Mouse (Mus musculus) stomach, embryonic 15.5 days (tissue): ENCODE measurements around the gene Adgrl2. TPM values are rescaled to one million over a fixed set of nuclear protein-coding genes. Genes with fewer than 3 reads are reported as not detected.

Experiments used
- ATAC-seq: fragments of 200-750 bp; cut with Nextera tagmentation; 2 replicates; pipeline ENCODE4 v1.8.0; 2017; ENCODE audit warnings: low read depth, moderate number of reproducible peaks, moderate TSS enrichment; ENCODE audit not compliant: insufficient read depth, low FRiP score
- H3K27ac ChIP-seq: fragments of 300-500 bp; sonication (generic); 2 replicates; pipeline ENCODE4 v1.5.1; 2015; ENCODE audit warnings: mild to moderate bottlenecking, inconsistent platforms
- H3K27me3 ChIP-seq: fragments of 300-500 bp; sonication (generic); replicated peaks from 2 replicates; pipeline ENCODE4 v1.6.1; 2015; ENCODE audit warnings: inconsistent platforms
- H3K36me3 ChIP-seq: fragments of 300-500 bp; sonication (generic); 2 replicates; pipeline ENCODE4 v1.6.1; 2015; ENCODE audit warnings: inconsistent platforms
- H3K4me1 ChIP-seq: fragments of 300-500 bp; sonication (generic); 2 replicates; pipeline ENCODE4 v1.6.1; 2015; ENCODE audit warnings: inconsistent platforms
- H3K4me2 ChIP-seq: fragments of 300-500 bp; sonication (generic); 2 replicates; pipeline ENCODE4 v1.6.1; 2015; ENCODE audit warnings: mild to moderate bottlenecking, inconsistent platforms
- H3K4me3 ChIP-seq: fragments of 300-500 bp; sonication (generic); replicated peaks from 2 replicates; pipeline ENCODE4 v1.5.1; 2015; ENCODE audit warnings: inconsistent platforms
- H3K9ac ChIP-seq: fragments of 300-500 bp; sonication (generic); 2 replicates; pipeline ENCODE4 v1.6.1; 2015; ENCODE audit warnings: inconsistent platforms
- H3K9me3 ChIP-seq: fragments of 300-500 bp; sonication (generic); 2 replicates; pipeline ENCODE4 v1.6.1; 2016; ENCODE audit warnings: inconsistent platforms
- WGBS: fragments of 180-500 bp; shearing (Covaris S2); methylation state at CpG from one replicate; pipeline ENCODE4 v1.1.7; 2015; 5-methylcytosine and 5-hydroxymethylcytosine counted together
- polyA plus RNA-seq: library from polyadenylated mRNA; unstranded; fragments of >200 nt; fragmentation: Nextera tagmentation; extraction: Ambion mirVana; gene quantifications from 2 replicates; pipeline ENCODE4 v1.2.1, GENCODE M21; 2015

Gene Adgrl2
- polyA plus RNA-seq, 1 experiment from 2014 or later: 46.2 TPM

GRCm38 (mm10) chr3:148988293-148988995, 1.9 kb downstream of the Adgrl2 start:
- Histone ChIP-seq H3K4me3 (peak overlapping the region; percentile 90), H3K4me1 (0 out of 2 replicates have a peak, but pooled peaks cover 4% of the 10 kb centered on the region), H3K9ac (peak overlapping the region; percentile 90), H3K9me3 (no peaks in the 10 kb centered on the region), H3K4me2 (peak overlapping the region; percentile 76), H3K27me3 (no peaks in the 10 kb centered on the region), H3K36me3 (no peaks in the 10 kb centered on the region), H3K27ac (peak overlapping the region; percentile 100)
- under 1% methylated on average over 73 of the region's 84 CpGs for WGBS
- ATAC-seq: no peak

GRCm38 (mm10) chr3:148987591-148988292, 2.6 kb downstream of the Adgrl2 start:
- peak; percentile 70 for ATAC-seq
- H3K4me2 ChIP-seq: peak overlapping the region; percentile 76
- under 1% methylated on average over 45 of the region's 45 CpGs for WGBS
- H3K4me3 ChIP-seq: peak overlapping the region; percentile 90
- no peaks in the 10 kb centered on the region for H3K36me3 ChIP-seq
- H3K9ac ChIP-seq: peak overlapping the region; percentile 90
- H3K27me3 ChIP-seq: no peaks in the 10 kb centered on the region
- H3K27ac ChIP-seq: peak overlapping the region; percentile 100
- 0 out of 2 replicates have a peak, but pooled peaks cover 4% of the 10 kb centered on the region for H3K4me1 ChIP-seq
- H3K9me3 ChIP-seq: no peaks in the 10 kb centered on the region

GRCm38 (mm10) chr3:148986894-148987590, 3.3 kb downstream of the Adgrl2 start:
- peak overlapping the region; percentile 76 for H3K4me2 ChIP-seq
- H3K4me1 ChIP-seq: 0 out of 2 replicates have a peak, but pooled peaks cover 4% of the 10 kb centered on the region
- H3K36me3 ChIP-seq: no peaks in the 10 kb centered on the region
- no peaks in the 10 kb centered on the region for H3K27me3 ChIP-seq
- H3K9ac ChIP-seq: peak overlapping the region; percentile 90
- no peak for ATAC-seq
- under 1% methylated on average over 27 of the region's 27 CpGs for WGBS
- peak overlapping the region; percentile 90 for H3K4me3 ChIP-seq
- H3K9me3 ChIP-seq: no peaks in the 10 kb centered on the region
- peak overlapping the region; percentile 100 for H3K27ac ChIP-seq

GRCm38 (mm10) chr3:148986296-148986893, 4.0 kb downstream of the Adgrl2 start:
- no peaks in the 10 kb centered on the region for H3K27me3 ChIP-seq
- WGBS: 11% methylated on average over 17 of the region's 17 CpGs
- 0 out of 2 replicates have a peak, but pooled peaks cover 4% of the 10 kb centered on the region for H3K4me1 ChIP-seq
- H3K9ac ChIP-seq: peak overlapping the region; percentile 3; the same call in 1 of the 2 replicates
- H3K9me3 ChIP-seq: no peaks in the 10 kb centered on the region
- H3K36me3 ChIP-seq: no peaks in the 10 kb centered on the region
- H3K4me3 ChIP-seq: peak overlapping the region; percentile 90
- peak overlapping the region; percentile 100 for H3K27ac ChIP-seq
- no peak for ATAC-seq
- peak overlapping the region; percentile 76 for H3K4me2 ChIP-seq

- H3K36me3 ChIP-seq: no peaks in the 10 kb centered on the region
- H3K4me1 ChIP-seq: 0 out of 2 replicates have a peak, but pooled peaks cover 4% of the 10 kb centered on the region
- no peak overlapping the region for H3K4me2 ChIP-seq
- no peaks in the 10 kb centered on the region for H3K9me3 ChIP-seq
- H3K9ac ChIP-seq: no peak overlapping the region
- H3K27me3 ChIP-seq: no peaks in the 10 kb centered on the region
- no peak overlapping the region for H3K27ac ChIP-seq
- 58% methylated on average over 6 of the region's 6 CpGs for WGBS
- H3K4me3 ChIP-seq: no peak overlapping the region
- no peak for ATAC-seq
Measured at GRCm38 (mm10) chr3:148984326-148984725, 6.0 kb downstream of the Adgrl2 start.

- Histone ChIP-seq H3K9ac (no peak overlapping the region), H3K9me3 (no peaks in the 10 kb centered on the region), H3K27ac (no peak overlapping the region), H3K4me3 (no peak overlapping the region), H3K36me3 (no peaks in the 10 kb centered on the region), H3K27me3 (no peaks in the 10 kb centered on the region), H3K4me1 (peaks cover 9% of the 10 kb centered on the region; the same call in 1 of the 2 replicates), H3K4me2 (no peak overlapping the region)
- no peak for ATAC-seq
- 72% methylated on average over 4 of the region's 4 CpGs for WGBS
Measured at GRCm38 (mm10) chr3:148982370-148982769, 8.0 kb downstream of the Adgrl2 start.

GRCm38 (mm10) chr3:148981776-148982175, 8.6 kb downstream of the Adgrl2 start:
- no peak for ATAC-seq
- H3K4me1 ChIP-seq: peaks cover 11% of the 10 kb centered on the region; the same call in 1 of the 2 replicates
- H3K9ac ChIP-seq: no peak overlapping the region
- H3K4me2 ChIP-seq: no peak overlapping the region
- H3K27me3 ChIP-seq: no peaks in the 10 kb centered on the region
- H3K27ac ChIP-seq: no peak overlapping the region
- no peaks in the 10 kb centered on the region for H3K36me3 ChIP-seq
- 56% methylated on average over 8 of the region's 8 CpGs for WGBS
- no peaks in the 10 kb centered on the region for H3K9me3 ChIP-seq
- H3K4me3 ChIP-seq: no peak overlapping the region

GRCm38 (mm10) chr3:148978541-148978940, 11.8 kb downstream of the Adgrl2 start:
- no peak for ATAC-seq
- H3K9me3 ChIP-seq: no peaks in the 10 kb centered on the region
- peaks cover 7% of the 10 kb centered on the region; the same call in 1 of the 2 replicates for H3K4me1 ChIP-seq
- WGBS: 51% methylated on average over 8 of the region's 8 CpGs
- H3K27ac ChIP-seq: no peak overlapping the region
- H3K4me3 ChIP-seq: no peak overlapping the region
- H3K9ac ChIP-seq: no peak overlapping the region
- H3K4me2 ChIP-seq: no peak overlapping the region
- no peaks in the 10 kb centered on the region for H3K36me3 ChIP-seq
- no peaks in the 10 kb centered on the region for H3K27me3 ChIP-seq

- H3K9me3 ChIP-seq: no peaks in the 10 kb centered on the region
- H3K9ac ChIP-seq: no peak overlapping the region
- 75% methylated on average over 6 of the region's 6 CpGs for WGBS
- no peaks in the 10 kb centered on the region for H3K27me3 ChIP-seq
- no peak overlapping the region for H3K4me2 ChIP-seq
- no peaks in the 10 kb centered on the region for H3K36me3 ChIP-seq
- ATAC-seq: no peak
- peaks cover 7% of the 10 kb centered on the region; the same call in 1 of the 2 replicates for H3K4me1 ChIP-seq
- H3K27ac ChIP-seq: no peak overlapping the region
- no peak overlapping the region for H3K4me3 ChIP-seq
Measured at GRCm38 (mm10) chr3:148977838-148978237, 12.5 kb downstream of the Adgrl2 start.

- no peaks in the 10 kb centered on the region for H3K27me3 ChIP-seq
- no peak overlapping the region for H3K4me3 ChIP-seq
- no peaks in the 10 kb centered on the region for H3K36me3 ChIP-seq
- no peaks in the 10 kb centered on the region for H3K9me3 ChIP-seq
- no peak for ATAC-seq
- H3K4me1 ChIP-seq: peaks cover 7% of the 10 kb centered on the region; the same call in 1 of the 2 replicates
- H3K4me2 ChIP-seq: peak overlapping the region; percentile 22
- H3K9ac ChIP-seq: no peak overlapping the region
- WGBS: 40% methylated on average over 16 of the region's 16 CpGs
- no peak overlapping the region for H3K27ac ChIP-seq
Measured at GRCm38 (mm10) chr3:148977124-148977529, 13.2 kb downstream of the Adgrl2 start.

GRCm38 (mm10) chr3:148971893-148972596, 18.3 kb downstream of the Adgrl2 start:
- Histone ChIP-seq H3K4me1 (peaks cover 2% of the 10 kb centered on the region; the same call in 1 of the 2 replicates), H3K4me2 (no peak overlapping the region), H3K27ac (no peak overlapping the region), H3K9ac (no peak overlapping the region), H3K36me3 (no peaks in the 10 kb centered on the region), H3K27me3 (no peaks in the 10 kb centered on the region), H3K9me3 (no peaks in the 10 kb centered on the region), H3K4me3 (no peak overlapping the region)
- 74% methylated on average over 11 of the region's 11 CpGs for WGBS
- ATAC-seq: no peak
